ENCODE assay signal across 19 mouse cellular contexts in the genomic region with DNA sequence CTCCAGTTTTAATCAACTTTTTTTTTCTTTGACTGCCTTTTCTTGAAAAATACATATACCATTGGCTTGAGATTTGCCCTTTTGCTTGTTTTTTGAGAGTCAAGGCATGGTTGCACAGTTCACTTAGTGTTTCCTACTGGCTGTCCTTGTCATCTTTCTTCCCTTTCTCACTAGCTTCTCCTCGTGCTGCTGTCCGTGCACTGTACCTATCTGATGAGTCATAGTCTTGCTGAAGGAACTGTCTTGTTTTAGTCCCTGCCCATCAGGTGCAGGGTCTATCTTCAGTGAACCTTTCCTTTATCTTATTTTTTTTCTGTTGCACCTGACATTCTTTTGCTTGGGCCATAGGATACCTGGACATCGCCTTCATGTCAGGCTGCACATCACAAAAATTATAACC.
"Had no signal": no experiment of that assay in that cellular context is flagged by ENCODE, and none has a peak within 500 bp of the region (broad histone marks: within the 10 kb centered on the region; RNA-seq: fewer than 3 reads in every experiment).

No protein-coding gene starts in this region.

- H3K9ac ChIP-seq: liver, embryonic 13.5 days; liver, embryonic 15.5 days; liver, postnatal 0 days; midbrain, embryonic 13.5 days; midbrain, embryonic 15.5 days; neural tube, embryonic 13.5 days; neural tube, embryonic 15.5 days; stomach, embryonic 15.5 days had no signal

- ATAC-seq: liver, postnatal 0 days; midbrain, embryonic 13.5 days; midbrain, embryonic 15.5 days had no signal

- DNase-seq: liver, embryonic 13.5 days; liver, postnatal 0 days; lung, adult 2 months; lung, postnatal 10 days; lung, postnatal 36 days; right cerebral cortex, postnatal 14 days; thymus, adult 18-20 months; thymus, postnatal 14 days; thymus, postnatal 4 days had no signal

- H3K4me2 ChIP-seq: liver, embryonic 13.5 days; liver, embryonic 15.5 days; midbrain, embryonic 11.5 days; midbrain, embryonic 13.5 days; midbrain, embryonic 15.5 days; neural tube, embryonic 13.5 days; neural tube, embryonic 15.5 days; stomach, embryonic 15.5 days had no signal

- H3K4me3 ChIP-seq: liver, embryonic 13.5 days; liver, embryonic 15.5 days; megakaryocyte, embryonic 14.5 days; midbrain, embryonic 13.5 days; midbrain, embryonic 15.5 days; myocyte; neural tube, embryonic 13.5 days; neural tube, embryonic 15.5 days; stomach, embryonic 15.5 days had no signal

- H3K27ac ChIP-seq: liver, embryonic 13.5 days; liver, embryonic 15.5 days; macrophage; midbrain, embryonic 13.5 days; midbrain, embryonic 15.5 days; neural tube, embryonic 13.5 days; neural tube, embryonic 15.5 days; stomach, embryonic 15.5 days had no signal

- H3K9me3 ChIP-seq: liver, embryonic 13.5 days; liver, embryonic 15.5 days; megakaryocyte, embryonic 14.5 days; midbrain, embryonic 13.5 days; midbrain, embryonic 15.5 days; neural tube, embryonic 13.5 days; neural tube, embryonic 15.5 days; stomach, embryonic 15.5 days had no signal

- H3K36me3 ChIP-seq: liver, embryonic 13.5 days; liver, embryonic 15.5 days; midbrain, embryonic 13.5 days; midbrain, embryonic 15.5 days; neural tube, embryonic 13.5 days; neural tube, embryonic 15.5 days; stomach, embryonic 15.5 days had no signal

- H3K27me3 ChIP-seq: liver, embryonic 13.5 days; liver, embryonic 15.5 days; megakaryocyte, embryonic 14.5 days; midbrain, embryonic 13.5 days; midbrain, embryonic 15.5 days; neural tube, embryonic 13.5 days; neural tube, embryonic 15.5 days; stomach, embryonic 15.5 days had no signal

- H3K4me1 ChIP-seq: liver, embryonic 15.5 days; midbrain, embryonic 15.5 days had no signal
